Mouse (Mus musculus) forelimb bud, embryonic 11.5 days (tissue): ENCODE data around the gene Fcrla.
"Not testable (repeated sequence)": the region's sequence is repeated elsewhere in the genome, so short reads cannot be mapped to it uniquely, and the experiment has no call there.

Source experiments
- DNase-seq: peaks from one replicate; pipeline ENCODE4 v3.0.0-alpha.2; 2012; ENCODE audit warnings: low read depth, low spot score

Fcrla gene

DNA sequence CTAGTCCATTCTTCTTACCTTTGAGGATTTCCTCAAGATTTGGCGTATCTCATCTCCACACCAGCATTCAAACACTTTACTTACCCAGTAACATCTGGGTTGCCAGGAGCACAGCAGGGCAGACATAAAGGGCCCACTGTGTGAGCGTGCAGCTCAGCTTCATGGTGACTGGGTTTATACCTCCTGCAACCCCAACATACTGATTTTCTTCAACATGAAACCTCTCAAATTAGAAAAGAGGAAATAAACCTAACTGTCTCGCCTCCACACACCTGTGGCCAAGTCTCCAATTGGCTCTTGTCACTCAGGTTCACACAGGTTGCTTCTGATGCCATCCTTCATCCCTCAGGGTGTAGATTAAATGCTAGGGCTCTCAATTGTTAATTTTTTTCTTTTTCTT is at the start of gene Fcrla:
Fcrla (minus strand) TSS at position 206 of the 400 bp plus-strand sequence.
- DNase-seq = no peak

DNA sequence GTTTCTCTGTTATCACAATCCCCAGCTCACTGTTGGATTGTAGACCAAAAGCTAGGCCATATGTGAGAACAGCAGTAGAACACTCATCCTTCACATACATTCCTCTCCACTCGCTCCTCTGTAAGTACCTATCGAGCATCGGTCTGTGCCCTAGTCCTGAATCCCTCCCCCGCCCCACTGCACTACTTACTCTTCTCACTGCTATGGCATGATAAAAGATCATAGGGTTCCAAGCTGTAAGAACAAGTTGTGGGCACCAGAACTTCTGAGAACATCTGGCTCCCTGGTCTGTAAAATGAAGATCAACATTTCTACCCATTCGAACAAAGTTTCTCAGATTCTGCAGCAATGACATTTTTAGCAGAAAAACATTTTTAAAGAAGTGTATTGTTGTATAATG is 49.1 kb upstream of the Fcrla start, which contains the start of gene Fcgr2b:
Fcgr2b (minus strand) TSS at position 101 of the 400 bp plus-strand sequence.
- no peak for DNase-seq

DNA sequence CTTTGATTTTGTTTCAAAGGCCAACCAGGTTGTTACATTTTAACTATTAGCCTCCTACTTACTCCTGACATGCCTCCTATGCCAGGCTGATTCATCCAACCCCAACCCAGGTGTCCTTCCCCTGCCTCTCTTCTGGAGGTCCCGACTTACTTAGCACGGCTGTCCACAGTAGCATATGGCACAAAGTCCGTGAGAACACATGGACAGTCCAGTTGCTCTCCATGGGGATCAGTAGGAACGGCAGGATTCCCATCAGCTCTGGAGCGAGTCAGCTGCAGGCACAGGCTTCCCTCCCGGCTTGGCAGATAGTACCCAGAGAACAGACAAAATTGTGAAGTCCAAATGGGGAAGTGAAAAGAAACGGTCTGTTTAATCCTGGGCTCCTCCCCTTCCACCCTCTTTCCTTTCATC is 48.4 kb upstream of the Fcrla start:
- no peak for DNase-seq

DNA sequence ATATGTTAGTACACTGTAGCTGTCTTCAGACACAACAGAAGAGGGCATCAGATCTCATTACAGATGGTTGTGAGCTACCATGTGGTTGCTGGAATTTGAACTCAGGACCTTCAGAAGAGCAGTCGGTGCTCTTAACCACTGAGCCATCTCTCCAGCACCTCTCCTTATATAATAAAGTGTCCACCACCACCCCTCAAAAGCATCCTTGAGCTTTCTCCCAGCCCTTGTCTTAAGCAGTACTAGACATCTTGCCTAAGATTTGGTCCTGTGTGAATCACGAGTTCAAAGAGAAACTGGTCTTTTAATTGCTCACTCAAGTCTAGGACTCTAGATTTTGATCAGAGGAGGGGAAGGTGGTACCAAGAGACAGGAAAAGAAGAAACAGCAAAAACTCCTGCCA is 48.0 kb upstream of the Fcrla start:
- not testable (repeated sequence) for DNase-seq

DNA sequence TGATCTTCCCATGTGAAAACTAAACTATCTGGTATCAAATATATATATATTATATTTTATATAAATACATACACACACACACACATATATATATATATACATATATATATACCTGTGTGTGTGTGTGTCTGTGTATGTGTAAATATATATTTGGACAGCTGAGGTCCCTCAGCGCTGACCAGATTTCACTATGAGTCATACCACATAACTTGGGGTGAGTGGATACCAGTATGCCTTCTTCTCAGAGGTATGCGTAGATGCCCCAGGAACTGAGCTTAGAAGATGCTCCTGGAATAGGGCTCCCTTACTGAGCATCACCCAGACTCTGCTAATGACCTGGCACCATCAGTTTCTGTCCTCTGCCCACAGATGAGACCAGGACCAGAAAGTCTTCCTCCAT is 47.4 kb upstream of the Fcrla start:
- DNase-seq = no peak

DNA sequence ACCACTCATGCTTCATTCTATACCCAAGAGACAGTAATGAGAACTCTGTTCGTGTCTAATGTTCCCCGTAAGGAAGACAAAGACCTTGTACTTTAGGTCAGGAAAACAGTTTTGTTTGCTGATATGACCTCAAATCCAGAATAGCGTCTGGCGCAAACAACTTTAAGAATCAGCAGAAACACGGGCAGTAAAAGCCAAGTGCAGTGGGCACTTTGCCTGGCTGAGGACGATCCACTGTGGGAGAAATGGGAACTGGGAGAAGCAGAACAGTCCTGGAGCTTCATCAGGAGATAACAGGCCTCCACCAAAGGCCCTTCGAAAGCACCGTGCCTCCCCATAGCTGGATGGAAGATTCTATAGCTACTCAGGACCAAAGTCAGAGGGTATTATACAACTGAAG is 46.8 kb upstream of the Fcrla start:
- no peak for DNase-seq

DNA sequence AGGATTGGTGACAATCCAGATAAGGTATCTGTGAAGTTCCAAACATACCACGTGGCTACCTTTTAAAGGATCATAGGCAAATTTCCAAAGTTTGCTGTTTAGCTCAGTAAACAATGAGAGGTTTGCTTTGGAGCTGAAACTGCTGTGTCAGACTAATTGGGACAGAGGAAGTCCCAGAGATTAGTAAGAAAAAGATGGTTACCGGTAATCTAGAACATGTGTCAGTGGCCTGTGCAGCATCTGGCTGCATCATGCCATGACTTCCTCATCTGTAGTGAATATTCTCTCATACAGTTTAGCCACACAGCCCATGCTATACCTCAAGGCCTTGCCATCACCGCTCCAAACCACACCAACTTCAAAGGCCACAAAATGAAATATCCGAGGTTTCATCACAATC is 45.6 kb upstream of the Fcrla start:
- no peak for DNase-seq

DNA sequence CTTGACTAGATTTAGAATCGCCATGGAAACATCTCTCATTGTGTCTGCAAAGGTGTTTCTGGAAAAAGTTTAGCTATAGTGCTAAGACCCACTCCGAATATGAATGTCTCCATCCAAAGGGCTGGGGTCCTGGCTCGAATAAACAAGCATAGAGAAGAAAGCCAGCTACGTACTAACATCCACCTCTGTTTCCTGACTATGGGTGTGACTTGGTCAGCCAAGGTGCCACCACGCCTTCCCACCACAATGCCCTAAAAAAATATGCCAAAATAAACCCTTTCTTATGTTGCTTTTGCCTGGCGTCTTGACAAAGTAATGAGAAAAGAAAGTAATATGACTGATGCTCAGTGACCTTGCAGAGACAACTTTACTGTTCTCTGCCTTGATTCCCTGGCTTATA is 45.1 kb upstream of the Fcrla start:
- DNase-seq = no peak

DNA sequence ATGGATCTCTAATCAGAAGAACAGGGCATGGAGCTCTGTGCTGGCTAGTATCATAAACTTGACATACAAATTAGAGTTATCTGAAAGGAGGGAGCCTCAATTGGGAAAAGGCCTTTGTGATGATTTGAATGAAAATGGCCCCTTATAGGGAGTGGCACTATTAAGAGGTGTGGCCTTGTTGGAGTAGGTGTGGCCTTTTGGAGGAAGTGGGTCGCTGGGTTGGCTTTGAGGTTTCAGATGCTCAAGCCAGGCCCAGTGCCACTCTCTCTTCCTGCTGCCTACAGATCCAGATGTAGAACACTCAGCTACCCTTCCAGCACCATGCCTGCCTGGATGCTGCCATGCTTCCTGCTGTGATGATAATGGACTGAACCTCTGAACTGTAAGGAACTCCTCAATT is 41.2 kb upstream of the Fcrla start:
- DNase-seq = no peak

DNA sequence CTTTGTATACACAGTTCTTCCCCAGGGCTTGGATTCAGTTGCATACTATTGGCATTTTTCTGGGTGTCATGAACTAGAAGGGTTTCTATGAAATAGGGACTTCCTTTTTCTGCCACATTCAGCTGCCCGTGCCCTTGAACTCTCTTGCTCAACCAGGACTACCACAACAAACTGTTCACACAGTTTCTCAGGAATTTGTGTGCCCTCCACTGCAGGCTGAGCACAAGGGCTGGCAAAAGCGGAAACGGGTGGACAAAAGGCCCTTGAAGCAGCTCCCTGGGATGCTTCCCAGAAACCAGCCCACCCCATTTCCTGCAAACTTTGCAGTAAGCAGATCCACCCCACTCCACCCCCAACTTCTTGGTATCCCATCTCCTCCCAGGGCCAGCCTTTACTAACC is 40.2 kb upstream of the Fcrla start:
- no peak for DNase-seq

DNA sequence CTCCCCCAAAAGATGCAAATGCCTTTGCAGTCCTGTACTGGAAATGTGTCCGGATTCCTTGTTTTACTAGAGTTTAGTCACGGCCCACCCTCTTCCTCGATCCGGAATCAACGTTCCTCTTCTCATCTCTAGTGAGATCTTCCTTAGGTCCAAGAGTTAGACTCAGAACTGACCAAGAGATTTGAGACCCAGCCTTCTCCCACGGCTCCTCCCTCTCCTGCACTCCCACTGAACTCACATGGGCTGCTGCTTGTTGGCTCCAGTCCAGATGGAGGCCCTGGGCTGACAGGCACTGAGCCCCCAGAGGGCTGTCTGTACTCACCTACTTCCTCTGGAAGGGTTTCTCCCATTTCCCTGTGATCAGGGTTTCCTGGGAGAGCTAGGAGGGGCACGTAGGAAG is 35.7 kb upstream of the Fcrla start:
- DNase-seq = no peak

DNA sequence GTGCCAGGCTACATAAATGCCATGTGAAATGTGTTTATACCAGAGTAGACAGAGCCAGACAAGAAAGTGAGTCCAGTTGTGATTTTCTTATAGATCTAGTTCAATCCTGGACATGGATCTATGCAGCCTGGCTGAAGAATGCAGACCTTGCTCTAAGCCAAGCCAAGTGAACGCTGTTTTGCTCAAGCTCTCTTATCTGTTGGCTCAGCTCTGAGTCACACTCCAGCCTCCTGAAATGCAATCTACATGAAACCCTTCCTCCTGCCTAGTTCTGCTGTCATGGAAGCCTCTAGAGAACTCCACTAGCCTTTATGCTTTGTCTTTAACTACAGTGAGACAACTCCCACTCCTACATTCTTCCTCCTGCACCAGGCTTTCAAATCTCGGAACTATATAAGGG is 34.9 kb upstream of the Fcrla start:
- no peak for DNase-seq

DNA sequence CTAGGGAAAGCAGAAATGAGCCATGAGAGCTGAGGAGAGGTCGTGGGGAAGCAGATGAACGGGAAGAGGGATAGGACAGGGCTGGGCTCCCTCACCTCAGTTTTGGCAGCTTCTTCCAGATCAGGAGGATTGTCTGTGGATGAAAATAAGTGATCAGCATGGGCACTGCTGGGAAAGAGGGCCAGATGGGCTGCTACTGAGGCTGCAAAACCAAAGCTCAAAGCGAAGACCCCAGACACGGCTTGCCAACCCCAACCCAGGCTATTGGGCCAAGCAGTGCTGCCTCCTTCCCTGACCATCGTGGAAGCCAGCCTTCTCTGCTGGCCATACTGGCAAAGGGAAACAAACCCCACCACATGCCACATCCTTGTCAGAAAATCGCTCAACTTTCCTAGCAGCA is 33.7 kb upstream of the Fcrla start:
- DNase-seq = no peak

DNA sequence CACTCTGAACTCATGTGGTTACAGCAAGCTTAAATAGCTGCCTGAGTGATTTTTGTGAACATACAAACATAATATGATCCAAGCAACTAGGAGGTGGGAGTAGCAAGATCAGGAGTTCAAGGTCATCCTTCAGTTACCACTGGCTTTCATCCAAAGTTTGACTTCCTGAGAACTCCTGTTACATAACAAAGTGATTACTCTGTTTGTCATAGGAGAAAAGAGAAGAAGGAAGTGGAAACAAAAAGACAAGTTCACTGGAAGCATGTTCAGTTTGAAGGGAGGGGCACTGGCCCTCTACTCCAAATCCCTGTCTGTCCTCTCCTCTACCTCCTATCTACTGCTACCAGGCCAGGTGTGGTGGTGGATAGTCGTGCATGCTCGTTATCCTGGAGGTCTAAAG is 32.4 kb upstream of the Fcrla start:
- no peak for DNase-seq

DNA sequence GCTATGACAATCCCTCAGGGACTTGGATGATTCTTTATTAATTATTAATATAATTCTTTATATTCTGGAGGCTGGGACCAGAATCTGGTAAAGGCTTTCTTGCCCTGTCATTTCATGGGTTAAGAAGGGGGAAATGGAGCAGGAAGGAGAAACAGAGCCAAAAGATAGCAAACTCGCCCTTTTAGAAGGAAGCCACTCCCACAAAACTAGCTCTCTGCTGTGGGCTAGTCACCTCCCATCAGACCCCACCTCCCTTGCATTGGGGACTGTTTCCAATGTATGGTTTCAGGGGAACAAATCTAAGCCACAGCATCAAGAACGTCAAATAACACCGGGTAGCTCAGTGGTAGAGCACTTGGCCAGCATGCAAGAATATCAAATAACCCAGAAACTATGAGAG is 30.8 kb upstream of the Fcrla start:
- DNase-seq = no peak

DNA sequence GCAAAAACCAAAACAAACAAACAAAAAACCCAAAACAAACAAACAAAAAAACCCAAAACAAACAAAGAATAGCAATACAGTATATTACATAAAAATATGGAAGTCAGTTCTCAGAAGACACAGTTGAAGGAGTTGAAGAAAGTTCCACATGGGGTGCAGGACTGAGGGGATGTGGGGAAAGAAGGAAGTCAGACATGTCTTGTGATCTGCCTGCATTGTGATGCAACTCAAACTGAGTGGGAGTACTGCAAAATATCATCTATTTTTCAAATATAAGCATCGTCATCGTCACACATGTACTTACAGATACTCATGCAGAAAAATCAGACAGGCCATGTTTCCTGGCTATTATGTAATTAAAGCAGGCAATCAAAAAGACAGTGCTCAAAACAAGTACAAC is 25.8 kb upstream of the Fcrla start:
- no peak for DNase-seq

DNA sequence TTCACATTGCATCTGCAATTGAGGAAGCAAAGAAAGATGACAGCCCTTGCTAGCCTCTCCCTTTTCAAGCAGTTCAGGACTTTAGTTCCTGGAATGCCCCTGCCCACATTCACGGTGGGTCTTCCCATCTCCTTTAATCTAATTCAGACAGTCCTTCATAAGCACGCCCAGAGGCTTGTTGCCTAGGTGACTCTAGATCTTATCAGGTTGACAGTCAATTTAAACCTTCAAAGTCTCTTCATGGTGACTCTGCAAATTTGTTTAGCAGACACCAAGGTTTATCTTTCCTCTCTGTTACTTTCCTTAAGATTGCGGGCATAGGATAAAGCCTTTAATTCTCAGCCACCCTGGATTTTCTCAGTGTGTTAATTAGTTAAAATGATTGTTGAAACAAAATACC is 23.4 kb upstream of the Fcrla start:
- DNase-seq = no peak

DNA sequence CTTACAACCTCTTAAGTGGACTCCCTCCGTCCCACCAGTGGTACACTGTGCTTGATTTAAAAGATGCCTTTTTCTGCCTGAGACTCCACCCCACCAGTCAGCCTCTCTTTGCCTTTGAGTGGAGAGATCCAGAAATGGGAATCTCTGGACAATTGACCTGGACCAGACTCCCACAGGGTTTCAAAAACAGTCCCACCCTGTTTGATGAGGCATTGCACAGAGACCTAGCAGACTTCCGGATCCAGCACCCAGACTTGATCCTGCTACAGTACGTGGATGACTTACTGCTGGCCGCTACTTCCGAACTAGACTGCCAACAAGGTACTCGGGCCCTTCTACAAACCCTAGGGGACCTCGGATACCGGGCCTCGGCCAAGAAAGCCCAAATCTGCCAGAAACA is 17.5 kb upstream of the Fcrla start:
- DNase-seq = not testable (repeated sequence)

DNA sequence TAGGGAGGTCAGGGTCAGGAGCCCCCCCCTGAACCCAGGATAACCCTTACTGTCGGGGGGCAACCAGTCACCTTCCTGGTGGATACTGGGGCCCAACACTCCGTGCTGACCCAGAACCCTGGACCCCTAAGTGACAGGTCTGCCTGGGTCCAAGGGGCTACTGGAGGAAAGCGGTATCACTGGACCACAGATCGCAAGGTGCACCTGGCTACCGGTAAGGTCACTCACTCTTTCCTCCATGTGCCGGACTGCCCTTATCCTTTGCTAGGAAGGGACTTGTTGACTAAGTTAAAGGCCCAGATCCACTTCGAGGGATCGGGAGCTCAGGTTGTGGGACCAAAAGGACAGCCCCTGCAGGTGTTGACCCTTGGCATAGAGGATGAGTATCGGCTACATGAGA is 16.8 kb upstream of the Fcrla start:
- DNase-seq = not testable (repeated sequence)

DNA sequence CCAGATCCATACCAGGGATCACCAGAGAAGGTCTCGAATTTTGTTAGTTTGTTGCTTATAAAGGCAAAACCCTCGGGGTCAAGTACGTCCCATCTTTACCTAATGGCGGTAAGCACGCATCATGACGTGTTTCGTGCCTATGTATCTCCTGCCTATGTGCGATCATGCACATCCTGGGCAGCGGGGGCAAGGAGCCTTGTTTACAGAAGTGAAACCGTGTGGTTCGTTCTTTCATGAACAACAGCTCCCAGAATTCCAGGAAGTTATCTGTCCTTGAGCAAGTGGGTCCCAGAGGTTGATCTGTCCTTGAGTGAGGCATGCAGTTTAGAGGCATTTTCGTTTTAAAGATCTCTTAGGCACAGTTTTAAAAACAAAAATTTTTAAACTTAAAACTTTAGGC is 11.9 kb upstream of the Fcrla start:
- no peak for DNase-seq

DNA sequence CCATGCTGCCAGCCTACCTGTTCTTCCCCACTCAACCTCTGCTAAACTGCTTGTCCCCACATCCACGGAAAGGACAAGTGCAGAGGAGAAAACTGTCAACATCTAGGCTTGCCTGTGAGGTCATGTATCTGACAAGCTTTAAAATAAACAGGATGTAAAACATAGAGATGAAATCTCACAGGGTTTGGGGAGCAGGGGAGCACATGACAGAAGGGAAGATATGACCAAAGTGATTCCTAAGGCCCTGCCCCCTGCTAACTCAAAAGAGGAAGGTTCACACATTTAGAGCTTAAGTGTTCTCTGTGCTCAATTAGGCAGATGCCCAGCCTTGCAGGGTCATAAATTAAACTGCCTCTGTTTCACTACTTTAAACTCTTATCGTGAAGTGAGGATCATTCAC is 7.0 kb upstream of the Fcrla start:
- no peak for DNase-seq

DNA sequence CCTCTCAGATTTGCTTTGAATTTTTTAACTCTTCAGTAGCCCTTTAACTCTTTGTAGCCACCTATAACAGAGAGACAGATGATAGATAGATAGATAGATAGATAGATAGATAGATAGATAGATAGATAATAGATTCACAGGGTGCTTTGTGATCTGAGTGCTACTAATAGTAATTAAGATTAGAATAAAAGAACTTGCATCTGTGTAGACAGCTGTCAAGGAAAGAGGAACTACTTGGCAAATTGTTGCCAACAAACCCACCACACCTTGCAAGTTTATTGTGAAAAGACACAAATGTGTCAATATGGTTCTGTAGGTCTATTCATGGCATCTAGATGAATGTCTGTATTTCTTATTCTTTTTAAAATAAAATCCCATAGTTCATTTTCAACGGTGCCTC is 6.6 kb upstream of the Fcrla start:
- DNase-seq = no peak

DNA sequence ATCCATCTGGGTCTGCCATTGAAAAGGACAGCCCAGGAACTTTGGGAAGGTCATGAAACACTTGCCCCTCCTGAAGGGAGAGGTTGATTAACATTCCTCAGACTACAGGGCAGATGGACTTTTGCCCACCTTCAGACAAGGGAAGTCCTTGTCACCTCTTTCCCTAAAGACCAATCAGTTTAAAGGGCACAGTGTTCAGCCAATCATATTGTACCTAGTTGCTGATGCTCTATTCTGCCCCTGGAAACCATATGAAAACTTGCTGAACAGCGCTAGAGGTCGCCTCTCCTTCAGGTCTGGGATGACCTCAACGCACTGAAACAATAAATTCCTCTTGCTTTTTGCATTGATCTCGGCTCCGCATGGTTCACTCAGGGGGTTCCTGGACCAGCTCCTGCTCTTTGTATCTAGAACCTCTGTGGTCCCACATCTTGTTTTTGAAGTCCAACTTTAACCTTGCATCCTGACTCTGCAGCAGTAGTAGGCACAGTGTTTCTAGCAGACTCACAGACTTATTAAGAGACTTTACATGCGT is 6.1 kb upstream of the Fcrla start:
- no peak for DNase-seq

DNA sequence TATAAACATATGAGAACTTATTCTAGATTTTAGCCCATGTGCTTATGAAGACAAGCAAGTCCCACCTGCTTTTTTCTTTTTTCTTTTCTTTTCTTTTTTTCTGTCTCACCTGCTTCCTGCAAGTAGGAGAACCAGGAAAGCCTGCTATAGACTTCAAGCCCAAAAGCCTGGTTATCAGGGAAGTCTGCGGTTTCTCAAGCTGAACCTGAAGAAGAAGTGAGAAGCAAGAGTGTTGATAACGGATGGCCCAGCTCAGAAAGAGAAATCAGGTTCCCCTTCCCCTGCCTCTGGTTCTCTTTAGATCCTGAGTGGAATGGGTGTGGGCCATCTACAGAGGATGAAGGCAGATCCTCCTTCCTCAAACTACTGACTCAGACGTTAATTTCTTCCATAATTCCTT is 4.7 kb upstream of the Fcrla start:
- DNase-seq = no peak

DNA sequence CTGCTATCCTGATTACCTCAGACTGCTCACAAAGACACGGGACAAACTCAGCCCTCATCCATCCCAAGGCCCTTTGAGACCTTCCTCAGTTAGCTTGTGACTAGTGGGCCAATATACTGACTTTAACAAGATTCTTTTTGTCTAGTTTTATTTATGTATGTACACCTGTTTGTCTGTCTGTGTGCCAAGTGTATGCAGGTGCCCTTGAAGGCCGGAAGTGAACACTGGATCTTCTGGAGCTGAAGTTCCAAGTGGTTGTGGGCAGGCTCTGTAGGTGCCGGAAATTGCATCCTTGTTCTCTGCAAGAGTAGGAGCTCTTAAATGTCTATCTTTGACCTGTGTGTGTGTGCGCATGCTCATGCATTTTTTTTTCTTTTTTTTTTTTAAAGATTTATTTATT is 1.9 kb upstream of the Fcrla start:
- DNase-seq = no peak
